Mouse (Mus musculus) CH12.LX (cell line): ENCODE results near the gene Ntrk3. TPM values are rescaled to one million over a fixed set of nuclear protein-coding genes. Genes with fewer than 3 reads are reported as not detected.

ENCODE experiments used
- DNase-seq: peaks from one replicate; pipeline ENCODE4 v3.0.0-alpha.2; 2013; ENCODE audit errors: extremely low read depth
- H3K27ac ChIP-seq: 2 replicates; pipeline ENCODE4 v1.5.1; 2012; ENCODE audit warnings: low read depth, mild to moderate bottlenecking, control low read depth, moderate library complexity; ENCODE audit not compliant: insufficient read depth
- H3K27me3 ChIP-seq: replicated peaks from 2 replicates; pipeline ENCODE3; 2012; ENCODE audit warnings: inconsistent platforms
- H3K36me3 ChIP-seq, 2 experiments: replicated peaks in 1 of 2; 2 replicates each; pipeline versions ENCODE3 to v1.6.1; 2012; ENCODE audit warnings: inconsistent platforms in 1 of 2, low read length in 1 of 2, mild to moderate bottlenecking in 1 of 2, mixed read lengths in 1 of 2, moderate library complexity in 1 of 2; ENCODE audit not compliant: control insufficient read depth in 1 of 2, insufficient read depth in 1 of 2
- H3K4me1 ChIP-seq, 2 experiments: 2 replicates each; pipeline ENCODE4 v1.6.1; 2012; ENCODE audit warnings: inconsistent platforms in 1 of 2, moderate library complexity in 1 of 2; ENCODE audit not compliant: insufficient read depth in 2 of 2, control insufficient read depth in 1 of 2
- H3K4me2 ChIP-seq: 2 replicates; pipeline ENCODE4 v1.6.1; 2012; ENCODE audit warnings: low read depth, mild to moderate bottlenecking, control low read depth; ENCODE audit not compliant: poor library complexity, insufficient read depth, severe bottlenecking
- H3K4me3 ChIP-seq, 3 experiments: fragments of 150-350 bp in 1 of 3; sonication (generic) in 1 of 3; replicated peaks in 1 of 3; 2 replicates each; pipeline versions ENCODE3 to v1.5.1; 2011 to 2012; ENCODE audit warnings: low read depth in 2 of 3, low read length in 2 of 3, mild to moderate bottlenecking in 2 of 3, moderate library complexity in 2 of 3, control low read depth in 1 of 3, improper control_type of control experiment in 1 of 3, inconsistent platforms in 1 of 3, mixed read lengths in 1 of 3; ENCODE audit not compliant: poor library complexity in 1 of 3
- H3K79me2 ChIP-seq: replicated peaks from 2 replicates; pipeline ENCODE4 v1.6.1; 2012; ENCODE audit warnings: mild to moderate bottlenecking, moderate library complexity; ENCODE audit not compliant: control insufficient read depth, poor library complexity, insufficient read depth, severe bottlenecking; ENCODE audit errors: extremely low read depth
- H3K9ac ChIP-seq: 2 replicates; pipeline ENCODE4 v1.6.1; 2012; ENCODE audit warnings: low read depth, mild to moderate bottlenecking, control low read depth, moderate library complexity; ENCODE audit not compliant: insufficient read depth
- H3K9me3 ChIP-seq: replicated peaks from 2 replicates; pipeline ENCODE3; 2012; ENCODE audit warnings: low read length, inconsistent platforms, mixed read lengths
- CHD2 ChIP-seq: IDR thresholded peaks from 2 replicates; pipeline ENCODE4 v1.6.1; 2011; ENCODE audit warnings: low read length, improper control_type of control experiment
- ELF1 ChIP-seq: IDR thresholded peaks from 2 replicates; pipeline ENCODE4 v1.6.1; 2014; ENCODE audit warnings: low read depth, mild to moderate bottlenecking, inconsistent platforms, low read length, improper control_type of control experiment
- EP300 ChIP-seq: IDR thresholded peaks from 2 replicates; pipeline ENCODE4 v1.6.1; 2011; ENCODE audit warnings: low read length, improper control_type of control experiment
- GABPA ChIP-seq: IDR thresholded peaks from 2 replicates; pipeline ENCODE4 v1.6.1; 2012; ENCODE audit warnings: low read depth, low read length, improper control_type of control experiment, inconsistent platforms; ENCODE audit not compliant: insufficient replicate concordance
- IRF4 ChIP-seq: IDR thresholded peaks from 2 replicates; pipeline ENCODE4 v1.6.1; 2014; ENCODE audit warnings: low read depth, mild to moderate bottlenecking, inconsistent platforms, low read length, improper control_type of control experiment
- JUN ChIP-seq: IDR thresholded peaks from 2 replicates; pipeline ENCODE4 v1.6.1; 2011; ENCODE audit warnings: low read depth, mild to moderate bottlenecking, low read length, improper control_type of control experiment, moderate library complexity; ENCODE audit not compliant: insufficient read depth
- JUND ChIP-seq: conservative IDR thresholded peaks from 2 replicates; pipeline ENCODE4 v1.6.1; 2011; ENCODE audit warnings: low read depth, low read length, improper control_type of control experiment
- MAFK ChIP-seq: IDR thresholded peaks from 2 replicates; pipeline ENCODE4 v1.6.1; 2011; ENCODE audit warnings: low read length, improper control_type of control experiment; ENCODE audit not compliant: insufficient replicate concordance
- MAX ChIP-seq: IDR thresholded peaks from 2 replicates; pipeline ENCODE4 v1.6.1; 2011; ENCODE audit warnings: low read length, improper control_type of control experiment
- MAZ ChIP-seq: IDR thresholded peaks from 2 replicates; pipeline ENCODE4 v1.6.1; 2012; ENCODE audit warnings: low read depth, mild to moderate bottlenecking, inconsistent platforms, low read length, improper control_type of control experiment, moderate library complexity
- MEF2A ChIP-seq: IDR thresholded peaks from 2 replicates; pipeline ENCODE4 v1.6.1; 2014; ENCODE audit warnings: low read depth, mild to moderate bottlenecking, inconsistent platforms, low read length, improper control_type of control experiment, borderline replicate concordance
- MXI1 ChIP-seq: IDR thresholded peaks from 2 replicates; pipeline ENCODE4 v1.6.1; 2011; ENCODE audit warnings: mild to moderate bottlenecking, low read depth, low read length, improper control_type of control experiment
- MYC ChIP-seq: IDR thresholded peaks from 2 replicates; pipeline ENCODE4 v1.6.1; 2011; ENCODE audit warnings: low read depth, mild to moderate bottlenecking, improper control_type of control experiment, low read length
- NELFE ChIP-seq: IDR thresholded peaks from 2 replicates; pipeline ENCODE4 v1.6.1; 2011; ENCODE audit warnings: low read depth, low read length, improper control_type of control experiment
- NRF1 ChIP-seq: IDR thresholded peaks from 2 replicates; pipeline ENCODE4 v1.6.1; 2014; ENCODE audit warnings: low read depth, mild to moderate bottlenecking, inconsistent platforms, low read length, improper control_type of control experiment, moderate library complexity
- PAX5 ChIP-seq: IDR thresholded peaks from 2 replicates; pipeline ENCODE4 v1.6.1; 2012; ENCODE audit warnings: low read length, inconsistent platforms, mixed read lengths
- POLR2A ChIP-seq: IDR thresholded peaks from 2 replicates; pipeline ENCODE4 v1.6.1; 2011; ENCODE audit warnings: low read depth, mild to moderate bottlenecking, improper control_type of control experiment, low read length
- RAD21 ChIP-seq: IDR thresholded peaks from 2 replicates; pipeline ENCODE4 v1.6.1; 2011; ENCODE audit warnings: low read depth, mild to moderate bottlenecking, low read length, improper control_type of control experiment, moderate library complexity
- RCOR1 ChIP-seq: conservative IDR thresholded peaks from 2 replicates; pipeline ENCODE4 v1.6.1; 2012; ENCODE audit warnings: low read depth, mild to moderate bottlenecking, inconsistent platforms, low read length, improper control_type of control experiment
- SIN3A ChIP-seq: IDR thresholded peaks from 2 replicates; pipeline ENCODE4 v1.6.1; 2012; ENCODE audit warnings: low read length, improper control_type of control experiment, inconsistent platforms
- TCF12 ChIP-seq: IDR thresholded peaks from 2 replicates; pipeline ENCODE4 v1.6.1; 2014; ENCODE audit warnings: low read depth, mild to moderate bottlenecking, inconsistent platforms, low read length, improper control_type of control experiment
- UBTF ChIP-seq: IDR thresholded peaks from 2 replicates; pipeline ENCODE4 v1.6.1; 2012; ENCODE audit warnings: low read depth, mild to moderate bottlenecking, inconsistent platforms, low read length, improper control_type of control experiment, moderate library complexity
- USF1 ChIP-seq: IDR thresholded peaks from 2 replicates; pipeline ENCODE4 v1.6.1; 2014; ENCODE audit warnings: low read depth, mild to moderate bottlenecking, inconsistent platforms, low read length, improper control_type of control experiment
- ZMIZ1 ChIP-seq: IDR thresholded peaks from 2 replicates; pipeline ENCODE4 v1.6.1; 2012; ENCODE audit warnings: low read depth, mild to moderate bottlenecking, inconsistent platforms, low read length, improper control_type of control experiment
- ZNF384 ChIP-seq: IDR thresholded peaks from 2 replicates; pipeline ENCODE4 v1.6.1; 2012; ENCODE audit warnings: low read depth, low read length, improper control_type of control experiment, inconsistent platforms
- dilution Hi-C: fragments of 300-500 bp; cut with MboI; formaldehyde crosslinking; loops from 2 replicates; pipeline ENCODE4 v1.14.3; 2020; ENCODE audit warnings: low sequenced_read_pairs; ENCODE audit not compliant: extremely low pct_unique_long_range_greater_than_20kb, extremely low pct_ligation_motif_present
- in situ Hi-C: fragments of 300-500 bp; cut with MboI; formaldehyde crosslinking; loops from 3 replicates; pipeline ENCODE4 v1.14.3; 2019; ENCODE audit warnings: low sequenced_read_pairs, low pct_ligation_motif_present, low pct_unique_long_range_greater_than_20kb, mixed read lengths
- polyA plus RNA-seq: library from polyadenylated mRNA; unstranded; fragments of >175 nt; gene quantifications from 2 replicates; pipeline ENCODE4 v1.2.1, GENCODE M21; 2012; ENCODE audit warnings: low read depth; ENCODE audit not compliant: insufficient read length
- total RNA-seq, 2 experiments: library from RNA; depleted of rRNA; stranded (reverse); fragments of 300-350 nt in 1 of 2; fragments of >200 nt in 1 of 2; gene quantifications; 2 replicates each; pipeline ENCODE4 v1.2.3; 2012 to 2014

Ntrk3 gene
- total and polyA plus RNA-seq, 3 experiments = 0.21 TPM; not detected in 2

DNA sequence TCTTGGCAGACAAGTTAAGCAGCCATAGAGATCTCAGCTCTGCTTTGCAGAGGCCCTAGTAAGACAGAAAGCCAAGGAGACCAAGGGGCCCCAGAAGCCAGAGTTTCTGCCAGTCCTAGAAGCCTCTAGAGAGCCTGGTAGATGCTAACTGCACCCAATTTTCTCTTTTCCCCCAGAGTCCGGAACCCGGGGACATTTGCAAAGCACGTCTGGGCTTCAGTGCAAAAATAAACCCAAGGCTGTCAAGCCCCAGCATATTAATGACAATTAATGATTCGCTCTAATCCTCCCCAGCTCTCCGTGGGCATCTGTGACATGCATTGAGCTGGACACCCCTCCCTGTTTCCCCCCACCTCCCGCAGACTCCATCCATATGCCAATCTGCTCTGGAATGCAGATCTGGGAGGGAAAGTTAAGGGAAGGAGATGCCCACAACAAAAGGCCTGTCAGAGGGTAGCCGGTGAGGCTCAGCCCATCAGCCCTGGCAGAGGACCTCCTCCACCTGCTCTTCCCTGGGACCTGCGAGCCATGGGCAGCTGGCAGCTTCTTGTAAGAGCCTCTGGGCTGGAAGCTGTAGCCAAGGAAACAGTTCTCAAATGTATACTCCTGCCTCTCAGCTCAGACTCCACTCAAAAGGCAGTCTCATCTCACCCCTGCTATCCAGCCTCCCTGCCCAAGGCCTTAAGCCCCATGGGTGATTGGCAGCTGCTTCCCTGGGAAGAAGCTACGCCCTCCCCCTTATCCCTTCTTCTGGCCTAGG is 117.8 kb downstream of the Ntrk3 start:
- no peak for DNase-seq
- Histone ChIP-seq H3K79me2 (no peaks in the 10 kb centered on the region), H3K27ac (no peak overlapping the region), H3K27me3 (peaks cover 61% of the 10 kb centered on the region), H3K4me2 (no peak overlapping the region), H3K36me3 (no peaks in the 10 kb centered on the region), H3K9ac (no peak overlapping the region), H3K4me3 (no peak overlapping the region), H3K9me3 (no peaks in the 10 kb centered on the region), H3K4me1 (no peaks in the 10 kb centered on the region)
- in situ Hi-C loops (no loop called here), dilution Hi-C loops (no loop called here)
- no peak for TF ChIP-seq RAD21
- TF ChIP-seq MAX = no peak
- TF ChIP-seq GABPA = no peak
- TF ChIP-seq TCF12 = no peak
- no peak for TF ChIP-seq ZMIZ1
- TF ChIP-seq RCOR1 = no peak
- TF ChIP-seq MAFK = no peak
- no peak for TF ChIP-seq MEF2A
- no peak for TF ChIP-seq MYC
- TF ChIP-seq CHD2 = no peak
- TF ChIP-seq NRF1 = no peak
- TF ChIP-seq POLR2A = no peak
- no peak for TF ChIP-seq USF1
- TF ChIP-seq ZNF384 = no peak
- TF ChIP-seq MAZ = no peak
- no peak for TF ChIP-seq JUND
- no peak for TF ChIP-seq EP300
- TF ChIP-seq PAX5 = no peak

DNA sequence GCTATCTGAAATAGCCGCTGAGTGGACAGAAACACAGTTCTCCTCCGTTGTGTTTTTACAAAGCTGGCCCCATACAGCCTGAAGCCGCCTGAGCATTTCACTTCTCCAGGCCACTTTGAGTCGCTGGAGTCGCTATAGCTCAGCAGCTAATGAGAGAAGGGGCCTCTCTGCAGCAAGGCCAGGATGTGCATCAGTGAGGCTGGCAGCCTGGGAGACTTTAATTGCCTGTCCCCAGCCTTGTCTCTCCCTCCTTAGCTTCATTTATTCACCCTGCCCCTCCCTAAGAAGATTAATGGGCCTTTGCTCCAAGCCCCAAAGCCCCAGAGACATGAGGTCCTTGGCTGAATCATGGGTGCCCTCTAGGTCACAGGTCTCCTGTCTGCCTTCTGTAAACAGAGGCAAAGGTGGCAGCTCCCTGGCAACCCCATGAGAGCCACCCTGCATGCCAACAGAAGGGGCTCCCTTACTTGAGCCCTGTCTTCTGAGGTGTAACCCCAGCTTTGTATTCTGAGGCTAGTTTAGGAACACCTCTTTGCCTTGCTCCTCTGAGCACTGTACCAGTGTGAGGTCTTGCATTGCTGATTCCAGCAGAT is 132.2 kb downstream of the Ntrk3 start:
- H3K9ac ChIP-seq = no peak overlapping the region
- no peaks in the 10 kb centered on the region for H3K36me3 ChIP-seq
- H3K4me2 ChIP-seq = no peak overlapping the region
- dilution Hi-C loops = no loop called here
- TF ChIP-seq MXI1 = no peak
- no peak for TF ChIP-seq MAFK
- TF ChIP-seq JUN = no peak
- no peak for TF ChIP-seq CHD2
- no peak for TF ChIP-seq NELFE
- TF ChIP-seq POLR2A = no peak
- TF ChIP-seq MYC = no peak
- TF ChIP-seq UBTF = no peak
- no peak for TF ChIP-seq IRF4
- no peak for TF ChIP-seq SIN3A
- no peak for TF ChIP-seq RAD21
- TF ChIP-seq ELF1 = no peak
- no peaks in the 10 kb centered on the region for H3K4me1 ChIP-seq
- in situ Hi-C loops = no loop called here
- H3K27ac ChIP-seq = no peak overlapping the region
- DNase-seq = no peak
- no peak overlapping the region for H3K4me3 ChIP-seq
- no peaks in the 10 kb centered on the region for H3K9me3 ChIP-seq
- H3K79me2 ChIP-seq = no peaks in the 10 kb centered on the region
- peaks cover 86% of the 10 kb centered on the region for H3K27me3 ChIP-seq
